Mouse (Mus musculus) cortical plate, adult 2 months (tissue): ENCODE measurements around the gene Gigyf1. TPM values are rescaled to one million over a fixed set of nuclear protein-coding genes. Genes with fewer than 3 reads are reported as not detected.
A peak's percentile ranks its signal among the peaks of the same experiment; 100 is the strongest.

Source experiments
- H3K27ac ChIP-seq: fragments of 200-500 bp; 2 replicates; pipeline ENCODE4 v1.5.1; 2012; ENCODE audit warnings: low read length, control low read depth, inconsistent platforms; ENCODE audit not compliant: insufficient read depth
- H3K4me1 ChIP-seq: fragments of 200-500 bp; 2 replicates; pipeline ENCODE4 v1.6.1; 2011; ENCODE audit warnings: low read length; ENCODE audit not compliant: control insufficient read depth, insufficient read depth
- H3K4me3 ChIP-seq: fragments of 200-500 bp; 2 replicates; pipeline ENCODE4 v1.5.1; 2011; ENCODE audit warnings: mild to moderate bottlenecking, low read length, control low read depth; ENCODE audit not compliant: insufficient read depth
- CTCF ChIP-seq: fragments of 200-500 bp; IDR thresholded peaks from 2 replicates; pipeline ENCODE4 v1.5.1; 2011; ENCODE audit warnings: mild to moderate bottlenecking, control low read depth, low read length; ENCODE audit not compliant: insufficient read depth; ENCODE audit errors: extremely low read depth
- POLR2A ChIP-seq: fragments of 200-500 bp; IDR thresholded peaks from 2 replicates; pipeline ENCODE4 v1.6.1; 2011; ENCODE audit warnings: mild to moderate bottlenecking, low read length, control low read depth; ENCODE audit not compliant: insufficient read depth; ENCODE audit errors: extremely low read depth
- polyA plus RNA-seq: library from polyadenylated mRNA; depleted of rRNA; stranded (reverse); fragments of >200 nt; gene quantifications from 2 replicates; pipeline ENCODE4 v1.2.3, GENCODE M21; 2012; rRNA removed

The Gigyf1 gene
- polyA plus RNA-seq, 1 experiment, result 41.0 TPM

- Histone ChIP-seq H3K27ac (no peak overlapping the region), H3K4me1 (no peaks in the 10 kb centered on the region), H3K4me3 (no peak overlapping the region)
- no peak for TF ChIP-seq POLR2A
- TF ChIP-seq CTCF, result no peak
These were observed 50.0 kb downstream of the Gigyf1 start for GRCm38 (mm10) chr5:137568223-137568798.

- TF ChIP-seq CTCF, result no peak
- TF ChIP-seq POLR2A, result no peak
- Histone ChIP-seq H3K4me1 (no peaks in the 10 kb centered on the region), H3K27ac (no peak overlapping the region), H3K4me3 (no peak overlapping the region)
These were observed 50.7 kb downstream of the Gigyf1 start for GRCm38 (mm10) chr5:137569031-137569430.

GRCm38 (mm10) chr5:137569665-137570064 is 51.3 kb downstream of the Gigyf1 start, which contains the start of gene Tfr2:
Gene Tfr2 (plus strand): TSS chr5:137569840.
- no peak within 1 kb of the TSS for H3K27ac ChIP-seq
- no peaks in the 10 kb centered on the region; the same call in 1 of the 2 replicates for H3K4me1 ChIP-seq
- no peak within 1 kb of the TSS for H3K4me3 ChIP-seq
- no peak for TF ChIP-seq CTCF
- no peak for TF ChIP-seq POLR2A

- TF ChIP-seq POLR2A, result no peak
- TF ChIP-seq CTCF, result no peak
These were observed 51.8 kb downstream of the Gigyf1 start for GRCm38 (mm10) chr5:137570181-137570580.

GRCm38 (mm10) chr5:137570691-137571586 is 52.6 kb downstream of the Gigyf1 start:
- H3K4me3 ChIP-seq, result no peak overlapping the region
- no peak overlapping the region for H3K27ac ChIP-seq
- H3K4me1 ChIP-seq, result no peaks in the 10 kb centered on the region; the same call in 1 of the 2 replicates
- TF ChIP-seq POLR2A, result no peak
- no peak for TF ChIP-seq CTCF

More at GRCm38 (mm10) chr5:137570181-137570580, 51.8 kb downstream of the Gigyf1 start:
- Histone ChIP-seq H3K4me1 (no peaks in the 10 kb centered on the region; the same call in 1 of the 2 replicates), H3K4me3 (no peak overlapping the region), H3K27ac (no peak overlapping the region)

- TF ChIP-seq CTCF (0 out of 2 replicates have a peak, but pooled peaks have one; percentile 7), POLR2A (peak; percentile 49; the same call in 1 of the 2 replicates)
- no peak overlapping the region for H3K27ac ChIP-seq
- H3K4me3 ChIP-seq, result peak overlapping the region; percentile 70
- no peaks in the 10 kb centered on the region; the same call in 1 of the 2 replicates for H3K4me1 ChIP-seq
These were observed 56.1 kb downstream of the Gigyf1 start for GRCm38 (mm10) chr5:137574470-137574901.

Other genes with a start within 250 kb of the Gigyf1 start
- gene Ache, start 231.0 kb upstream of the Gigyf1 start, polyA plus RNA-seq, result 57.9 and 62.3 TPM in 2 replicates
- gene Ufsp1, start 223.9 kb upstream of the Gigyf1 start, polyA plus RNA-seq, result 13.3 and 14.1 TPM in 2 replicates
- gene Srrt, start 210.9 kb upstream of the Gigyf1 start, polyA plus RNA-seq, result 226 and 239 TPM in 2 replicates
- gene Trip6, start 204.1 kb upstream of the Gigyf1 start, polyA plus RNA-seq, result 8.4 and 8.8 TPM in 2 replicates
- gene Slc12a9, start 185.0 kb upstream of the Gigyf1 start, polyA plus RNA-seq, result 34.0 and 35.2 TPM in 2 replicates
- gene Ephb4, start 168.4 kb upstream of the Gigyf1 start, polyA plus RNA-seq, result 5.8 and 5.9 TPM in 2 replicates
- gene Zan, start 41.5 kb upstream of the Gigyf1 start, polyA plus RNA-seq, result 0.15 and 0.21 TPM in 2 replicates
- 46.4 and 48.5 TPM in 2 replicates for gene Pop7, start 16.0 kb upstream of the Gigyf1 start, polyA plus RNA-seq
- gene Epo, start 14.7 kb downstream of the Gigyf1 start, polyA plus RNA-seq, result not detected in 2 replicates
- 653 and 687 TPM in 2 replicates for gene Gnb2, start 15.0 kb downstream of the Gigyf1 start, polyA plus RNA-seq
- gene Actl6b, start 35.0 kb downstream of the Gigyf1 start, polyA plus RNA-seq, result 179 and 199 TPM in 2 replicates
- gene Tfr2, start 51.3 kb downstream of the Gigyf1 start, polyA plus RNA-seq, result 22.3 and 25.5 TPM in 2 replicates
- 45.1 and 45.3 TPM in 2 replicates for gene Mospd3, start 82.5 kb downstream of the Gigyf1 start, polyA plus RNA-seq
- 12.6 and 13.6 TPM in 2 replicates for gene Pcolce, start 95.2 kb downstream of the Gigyf1 start, polyA plus RNA-seq
- 0.23 and 0.29 TPM in 2 replicates for gene Fbxo24, start 110.5 kb downstream of the Gigyf1 start, polyA plus RNA-seq
- gene Lrch4, start 110.6 kb downstream of the Gigyf1 start, polyA plus RNA-seq, result 11.5 and 15.0 TPM in 2 replicates
- gene Gm20605, start 110.6 kb downstream of the Gigyf1 start, polyA plus RNA-seq, result 11.0 and 12.6 TPM in 2 replicates
- gene Sap25, start 122.8 kb downstream of the Gigyf1 start, polyA plus RNA-seq, result 24.6 and 26.0 TPM in 2 replicates
- gene Irs3, start 127.2 kb downstream of the Gigyf1 start, polyA plus RNA-seq, result 0.09 and 0.25 TPM in 2 replicates
- gene Agfg2, start 166.2 kb downstream of the Gigyf1 start, polyA plus RNA-seq, result 35.7 and 36.7 TPM in 2 replicates
- gene Nyap1, start 223.1 kb downstream of the Gigyf1 start, polyA plus RNA-seq, result 69.7 and 74.8 TPM in 2 replicates
- 365 and 366 TPM in 2 replicates for gene Tsc22d4, start 227.2 kb downstream of the Gigyf1 start, polyA plus RNA-seq